Mouse (Mus musculus) liver, embryonic 12.5 days (tissue): ENCODE data around the gene Copb1. TPM values are rescaled to one million over a fixed set of nuclear protein-coding genes. Genes with fewer than 3 reads are reported as not detected.
"Not testable (repeated sequence)": the region's sequence is repeated elsewhere in the genome, so short reads cannot be mapped to it uniquely, and the experiment has no call there.

Experiments used
- ATAC-seq: fragments of 200-750 bp; cut with Nextera tagmentation; 2 replicates; pipeline ENCODE4 v1.8.0; 2017; ENCODE audit warnings: moderate number of reproducible peaks, mild to moderate bottlenecking, moderate library complexity
- H3K27ac ChIP-seq: fragments of 300-500 bp; sonication (generic); 2 replicates; pipeline ENCODE4 v1.5.1; 2016; ENCODE audit warnings: mild to moderate bottlenecking
- H3K27me3 ChIP-seq: fragments of 300-500 bp; sonication (generic); replicated peaks from 2 replicates; pipeline ENCODE4 v1.6.1; 2016; ENCODE audit warnings: mild to moderate bottlenecking, moderate library complexity
- H3K36me3 ChIP-seq: fragments of 300-500 bp; sonication (generic); 2 replicates; pipeline ENCODE4 v1.6.1; 2016; ENCODE audit warnings: mild to moderate bottlenecking, moderate library complexity
- H3K4me1 ChIP-seq: fragments of 300-500 bp; sonication (generic); 2 replicates; pipeline ENCODE4 v1.6.1; 2016
- H3K4me2 ChIP-seq: fragments of 300-500 bp; sonication (generic); 2 replicates; pipeline ENCODE4 v1.6.1; 2016; ENCODE audit warnings: mild to moderate bottlenecking, moderate library complexity
- H3K4me3 ChIP-seq: fragments of 300-500 bp; sonication (generic); 2 replicates; pipeline ENCODE4 v1.5.1; 2016; ENCODE audit warnings: mild to moderate bottlenecking, moderate library complexity
- H3K9ac ChIP-seq: fragments of 300-500 bp; sonication (generic); 2 replicates; pipeline ENCODE4 v1.6.1; 2016; ENCODE audit warnings: mild to moderate bottlenecking, moderate library complexity
- H3K9me3 ChIP-seq: fragments of 300-500 bp; sonication (generic); replicated peaks from 2 replicates; pipeline ENCODE4 v1.6.1; 2016; ENCODE audit warnings: mild to moderate bottlenecking, moderate library complexity
- WGBS: fragments of 180-500 bp; shearing (Covaris S2); methylation state at CpG from one replicate; pipeline ENCODE4 v1.1.7; 2016; ENCODE audit not compliant: insufficient replicate concordance; 5-methylcytosine and 5-hydroxymethylcytosine counted together
- polyA plus RNA-seq: library from polyadenylated mRNA; unstranded; fragments of >200 nt; fragmentation: Nextera tagmentation; extraction: Ambion mirVana; gene quantifications from 2 replicates; pipeline ENCODE4 v1.2.1, GENCODE M21; 2016

Gene Copb1
- polyA plus RNA-seq, 1 experiment from 2014 or later = 63.4 TPM

GRCm38 (mm10) chr7:114213537-114213936 is 41.0 kb downstream of the Copb1 start:
- H3K9me3 ChIP-seq = no peaks in the 10 kb centered on the region
- no peak for ATAC-seq
- H3K9ac ChIP-seq = no peak overlapping the region
- H3K4me1 ChIP-seq = peaks cover 13% of the 10 kb centered on the region
- no peaks in the 10 kb centered on the region for H3K27me3 ChIP-seq
- no peak overlapping the region for H3K27ac ChIP-seq
- H3K36me3 ChIP-seq = peaks cover 46% of the 10 kb centered on the region
- no peak overlapping the region for H3K4me3 ChIP-seq
- 58% methylated on average over 2 of the region's 2 CpGs for WGBS
- H3K4me2 ChIP-seq = no peak overlapping the region

GRCm38 (mm10) chr7:114210618-114211017 is 43.9 kb downstream of the Copb1 start:
- no peak for ATAC-seq
- H3K9ac ChIP-seq = no peak overlapping the region
- H3K4me1 ChIP-seq = no peaks in the 10 kb centered on the region
- no peaks in the 10 kb centered on the region for H3K27me3 ChIP-seq
- 78% methylated on average over 3 of the region's 3 CpGs for WGBS
- H3K9me3 ChIP-seq = no peaks in the 10 kb centered on the region
- H3K27ac ChIP-seq = no peak overlapping the region
- no peak overlapping the region for H3K4me2 ChIP-seq
- peaks cover 26% of the 10 kb centered on the region for H3K36me3 ChIP-seq
- no peak overlapping the region for H3K4me3 ChIP-seq

GRCm38 (mm10) chr7:114209841-114210240 is 44.7 kb downstream of the Copb1 start:
- Histone ChIP-seq H3K9ac (no peak overlapping the region), H3K4me1 (no peaks in the 10 kb centered on the region), H3K4me3 (no peak overlapping the region), H3K27me3 (no peaks in the 10 kb centered on the region), H3K36me3 (peaks cover 21% of the 10 kb centered on the region), H3K9me3 (no peaks in the 10 kb centered on the region), H3K27ac (no peak overlapping the region), H3K4me2 (no peak overlapping the region)
- WGBS = 72% methylated on average over 1 of the region's 1 CpGs
- ATAC-seq = no peak

GRCm38 (mm10) chr7:114203491-114204359 is 50.8 kb downstream of the Copb1 start:
- Histone ChIP-seq H3K27ac (no peak overlapping the region), H3K9ac (no peak overlapping the region), H3K4me1 (0 out of 2 replicates have a peak, but pooled peaks cover 13% of the 10 kb centered on the region), H3K9me3 (no peaks in the 10 kb centered on the region), H3K4me3 (no peak overlapping the region), H3K27me3 (no peaks in the 10 kb centered on the region), H3K4me2 (no peak overlapping the region), H3K36me3 (no peaks in the 10 kb centered on the region)
- 56% methylated on average over 9 of the region's 9 CpGs for WGBS
- no peak for ATAC-seq

GRCm38 (mm10) chr7:114202972-114203404 is 51.5 kb downstream of the Copb1 start:
- no peaks in the 10 kb centered on the region for H3K36me3 ChIP-seq
- no peaks in the 10 kb centered on the region for H3K9me3 ChIP-seq
- 67% methylated on average over 5 of the region's 5 CpGs for WGBS
- H3K4me2 ChIP-seq = no peak overlapping the region
- no peaks in the 10 kb centered on the region for H3K27me3 ChIP-seq
- no peak overlapping the region for H3K9ac ChIP-seq
- no peak overlapping the region for H3K27ac ChIP-seq
- no peak for ATAC-seq
- no peak overlapping the region for H3K4me3 ChIP-seq
- H3K4me1 ChIP-seq = 0 out of 2 replicates have a peak, but pooled peaks cover 13% of the 10 kb centered on the region

GRCm38 (mm10) chr7:114200651-114201050 is 53.9 kb downstream of the Copb1 start:
- 0 out of 2 replicates have a peak, but pooled peaks cover 13% of the 10 kb centered on the region for H3K4me1 ChIP-seq
- 77% methylated on average over 2 of the region's 2 CpGs for WGBS
- no peaks in the 10 kb centered on the region for H3K36me3 ChIP-seq
- no peak overlapping the region for H3K4me2 ChIP-seq
- no peak for ATAC-seq
- H3K27me3 ChIP-seq = no peaks in the 10 kb centered on the region
- no peak overlapping the region for H3K9ac ChIP-seq
- H3K9me3 ChIP-seq = no peaks in the 10 kb centered on the region
- H3K27ac ChIP-seq = no peak overlapping the region
- no peak overlapping the region for H3K4me3 ChIP-seq

- Histone ChIP-seq H3K27me3 (no peaks in the 10 kb centered on the region), H3K4me1 (0 out of 2 replicates have a peak, but pooled peaks cover 13% of the 10 kb centered on the region), H3K27ac (no peak overlapping the region), H3K9me3 (no peaks in the 10 kb centered on the region), H3K4me2 (no peak overlapping the region), H3K36me3 (no peaks in the 10 kb centered on the region), H3K4me3 (no peak overlapping the region), H3K9ac (no peak overlapping the region)
- ATAC-seq = no peak
- 73% methylated on average over 3 of the region's 3 CpGs for WGBS
Measured at GRCm38 (mm10) chr7:114199428-114200110, 54.9 kb downstream of the Copb1 start.

GRCm38 (mm10) chr7:114198252-114198651 is 56.3 kb downstream of the Copb1 start:
- Histone ChIP-seq H3K4me2 (no peak overlapping the region), H3K9ac (no peak overlapping the region), H3K4me1 (0 out of 2 replicates have a peak, but pooled peaks cover 13% of the 10 kb centered on the region), H3K27ac (no peak overlapping the region), H3K4me3 (no peak overlapping the region), H3K9me3 (no peaks in the 10 kb centered on the region), H3K36me3 (no peaks in the 10 kb centered on the region), H3K27me3 (no peaks in the 10 kb centered on the region)
- 69% methylated on average over 1 of the region's 1 CpGs for WGBS
- ATAC-seq = no peak

GRCm38 (mm10) chr7:114196588-114196987 is 57.9 kb downstream of the Copb1 start:
- H3K36me3 ChIP-seq, H3K27me3 ChIP-seq, H3K27ac ChIP-seq, H3K4me3 ChIP-seq, H3K9ac ChIP-seq, H3K9me3 ChIP-seq, ATAC-seq, H3K4me2 ChIP-seq, H3K4me1 ChIP-seq: not testable (repeated sequence)
- WGBS = 60% methylated on average over 2 of the region's 2 CpGs

GRCm38 (mm10) chr7:114194788-114195187 is 59.7 kb downstream of the Copb1 start:
- not testable (repeated sequence) for H3K27me3 ChIP-seq, H3K9ac ChIP-seq, H3K27ac ChIP-seq, ATAC-seq, H3K9me3 ChIP-seq, H3K4me2 ChIP-seq, H3K36me3 ChIP-seq, H3K4me1 ChIP-seq, H3K4me3 ChIP-seq
- WGBS = 34% methylated on average over 2 of the region's 2 CpGs

GRCm38 (mm10) chr7:114194224-114194623 is 60.3 kb downstream of the Copb1 start:
- ATAC-seq = no peak
- WGBS = 38% methylated on average over 4 of the region's 4 CpGs
- H3K9me3 ChIP-seq = no peaks in the 10 kb centered on the region

More at GRCm38 (mm10) chr7:114194224-114194623, 60.3 kb downstream of the Copb1 start:
- Histone ChIP-seq H3K27ac (no peak overlapping the region), H3K27me3 (no peaks in the 10 kb centered on the region), H3K9ac (no peak overlapping the region), H3K4me1 (no peaks in the 10 kb centered on the region), H3K36me3 (no peaks in the 10 kb centered on the region), H3K4me3 (no peak overlapping the region), H3K4me2 (no peak overlapping the region)
